Mouse (Mus musculus) lung, postnatal 4 days (tissue): ENCODE data around the gene Fam227b.

ENCODE experiments used
- DNase-seq, 2 experiments: peaks; one replicate each; pipeline ENCODE4 v3.0.0; 2021

Gene Fam227b

GRCm38 (mm10) chr2:126151855-126152571 lies at the start of gene Fam227b, which contains the start of gene Dtwd1:
Gene Fam227b, minus strand, starts transcription at chr2:126152004.
Gene Dtwd1, plus strand, starts transcription at chr2:126152141.
- peak; percentile 99 for DNase-seq

DNA sequence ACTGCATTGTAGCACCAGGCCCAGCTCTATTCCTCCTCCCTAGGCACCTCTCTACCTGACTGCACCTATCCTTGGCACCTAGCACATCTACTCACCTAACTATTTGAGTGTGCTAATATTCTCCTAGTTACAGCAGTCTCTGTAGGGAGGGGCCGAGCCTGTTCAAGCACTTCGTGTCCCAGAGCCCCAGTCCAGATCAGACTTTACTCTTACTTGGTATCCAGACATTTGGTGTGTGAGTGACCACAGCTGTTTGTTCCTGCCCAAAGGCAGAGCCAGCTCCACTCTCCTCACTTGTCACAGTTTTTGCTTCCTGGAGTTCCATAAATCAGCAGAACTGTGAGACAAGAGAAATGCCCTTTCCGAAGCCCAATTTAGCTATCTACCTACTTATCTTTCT lies 47.2 kb upstream of the Fam227b start:
- DNase-seq, result peak in 1 of 2 experiments; percentile 22

- no peak for DNase-seq
These were observed 44.0 kb upstream of the Fam227b start for GRCm38 (mm10) chr2:126195631-126196356.

DNA sequence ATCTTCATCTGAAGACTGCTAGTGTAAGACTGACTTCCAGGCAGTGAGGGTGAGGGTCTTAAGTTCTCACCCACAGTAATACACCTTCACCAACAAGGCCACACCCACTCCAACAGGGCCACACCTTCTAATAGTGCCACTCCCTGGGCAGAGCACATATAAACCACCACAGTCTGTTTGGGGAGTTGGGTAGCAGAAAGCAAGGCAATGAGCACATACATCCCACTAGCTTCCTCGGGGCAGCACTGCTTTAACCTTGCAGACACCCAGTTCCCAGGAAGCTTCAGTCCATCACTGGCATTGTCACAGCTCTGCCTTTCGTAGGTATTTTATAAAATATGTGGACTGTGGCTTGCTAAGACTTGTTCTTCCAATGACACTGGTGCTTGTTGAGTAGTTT lies 40.3 kb upstream of the Fam227b start:
- no peak for DNase-seq

- no peak for DNase-seq
These were observed 39.5 kb upstream of the Fam227b start for GRCm38 (mm10) chr2:126191306-126191705.

DNA sequence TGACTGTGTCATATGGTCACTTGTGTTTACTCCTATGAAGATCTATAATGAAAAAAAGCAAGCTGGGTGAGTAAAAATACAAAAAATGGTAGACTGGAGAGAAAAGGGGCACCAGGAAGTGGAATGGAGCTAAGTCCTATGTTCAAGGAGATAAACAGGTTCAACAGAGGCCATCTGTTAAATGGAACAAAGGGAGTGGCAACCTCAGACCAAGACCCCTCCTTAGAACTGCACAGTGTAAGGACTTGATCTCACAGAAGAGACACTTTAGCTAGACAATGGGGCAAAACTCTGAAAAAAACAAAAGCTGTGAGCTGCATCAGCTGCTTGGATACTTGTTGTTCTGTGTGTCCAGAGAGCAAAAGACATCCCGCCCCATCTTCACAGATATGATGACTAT lies 19.6 kb upstream of the Fam227b start:
- DNase-seq, result no peak

GRCm38 (mm10) chr2:126166848-126167617 lies 15.2 kb upstream of the Fam227b start:
- DNase-seq, result no peak

DNA sequence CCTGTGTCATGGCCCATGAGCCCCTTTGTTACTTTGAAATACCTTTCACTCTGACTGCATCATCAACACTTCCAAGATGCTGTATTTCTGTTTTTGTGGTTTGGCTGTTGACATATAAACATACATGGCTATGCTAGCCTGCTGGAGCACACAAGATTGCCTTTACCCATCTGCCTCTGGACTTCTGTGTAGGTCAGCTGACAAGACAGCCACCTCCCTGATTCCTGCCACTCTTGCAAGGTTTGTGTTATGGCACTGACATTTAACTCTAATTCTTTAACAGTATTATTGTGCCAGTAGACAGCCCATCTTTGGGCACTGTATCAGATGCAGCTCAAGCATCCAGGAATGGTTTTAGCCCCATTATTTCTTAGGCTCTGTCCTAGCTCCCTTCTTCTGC lies 14.5 kb upstream of the Fam227b start:
- DNase-seq, result no peak

GRCm38 (mm10) chr2:126165277-126166018 lies 13.6 kb upstream of the Fam227b start:
- no peak for DNase-seq

- DNase-seq, result no peak
These were observed 4.1 kb downstream of the Fam227b start for GRCm38 (mm10) chr2:126147723-126148122.

- no peak for DNase-seq
These were observed 57.2 kb downstream of the Fam227b start for GRCm38 (mm10) chr2:126094616-126095015.

DNA sequence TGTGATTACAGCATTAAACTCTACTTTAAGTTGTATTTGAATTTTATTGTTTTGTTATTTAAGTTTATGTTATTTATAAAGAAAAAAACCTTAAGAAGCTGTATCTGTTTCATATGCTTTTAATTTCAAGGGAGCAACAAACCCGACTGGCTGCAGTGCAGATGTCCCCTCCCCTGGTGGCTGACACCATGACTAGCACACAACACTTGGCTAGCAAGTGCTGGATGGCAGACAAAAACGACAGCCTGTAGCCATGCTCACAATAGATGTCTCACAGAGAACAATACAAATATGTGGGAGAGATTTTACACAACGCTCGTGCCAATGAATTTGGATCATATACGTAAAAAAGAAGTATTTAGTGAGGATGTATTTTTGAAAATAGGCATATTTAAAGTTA lies 61.4 kb downstream of the Fam227b start:
- no peak for DNase-seq

DNA sequence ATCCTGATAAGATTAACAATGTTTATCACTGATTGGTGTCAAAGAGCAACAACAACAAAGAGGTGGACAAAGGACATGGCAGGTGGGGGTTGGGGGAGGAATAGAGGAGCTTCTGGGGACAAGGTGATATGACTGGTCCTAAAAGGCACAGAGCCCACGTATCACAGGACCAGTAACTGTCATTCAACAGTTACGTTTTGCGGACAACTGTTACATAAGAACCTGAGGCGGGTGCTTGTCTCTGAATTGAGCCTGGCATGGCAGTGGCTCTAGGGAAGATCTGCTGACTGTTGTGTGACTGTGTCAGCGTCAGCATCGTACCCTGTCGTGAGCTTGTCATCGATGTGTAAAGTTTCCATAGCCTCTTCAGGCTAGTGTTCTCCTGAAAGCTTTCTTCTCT lies 65.6 kb downstream of the Fam227b start:
- DNase-seq, result no peak

- DNase-seq, result no peak
These were observed 67.5 kb downstream of the Fam227b start for GRCm38 (mm10) chr2:126084326-126084725.

- no peak for DNase-seq
These were observed 72.7 kb downstream of the Fam227b start for GRCm38 (mm10) chr2:126079086-126079485.

DNA sequence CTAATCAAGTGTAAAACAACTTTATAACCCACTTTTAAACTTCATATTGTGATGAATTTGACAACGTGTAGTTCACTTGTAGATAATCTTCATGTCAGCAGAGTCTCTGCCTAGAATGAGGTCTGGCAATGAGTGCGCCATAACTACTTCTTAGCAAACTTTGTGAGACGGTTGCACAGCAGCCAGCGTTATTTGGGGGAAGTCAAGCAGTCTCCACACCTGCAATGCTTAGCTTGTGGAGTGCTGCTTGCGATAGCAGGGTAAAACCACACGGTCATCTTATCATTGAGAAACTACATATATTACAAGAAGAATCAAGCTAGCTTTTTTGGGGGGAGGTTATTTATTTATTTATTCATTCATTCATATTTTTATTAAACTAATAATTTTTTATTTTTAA lies 75.3 kb downstream of the Fam227b start:
- DNase-seq, result no peak

- DNase-seq, result no peak
These were observed 78.1 kb downstream of the Fam227b start for GRCm38 (mm10) chr2:126073744-126074143.

GRCm38 (mm10) chr2:126069740-126070139 lies 82.1 kb downstream of the Fam227b start:
- DNase-seq, result no peak

DNA sequence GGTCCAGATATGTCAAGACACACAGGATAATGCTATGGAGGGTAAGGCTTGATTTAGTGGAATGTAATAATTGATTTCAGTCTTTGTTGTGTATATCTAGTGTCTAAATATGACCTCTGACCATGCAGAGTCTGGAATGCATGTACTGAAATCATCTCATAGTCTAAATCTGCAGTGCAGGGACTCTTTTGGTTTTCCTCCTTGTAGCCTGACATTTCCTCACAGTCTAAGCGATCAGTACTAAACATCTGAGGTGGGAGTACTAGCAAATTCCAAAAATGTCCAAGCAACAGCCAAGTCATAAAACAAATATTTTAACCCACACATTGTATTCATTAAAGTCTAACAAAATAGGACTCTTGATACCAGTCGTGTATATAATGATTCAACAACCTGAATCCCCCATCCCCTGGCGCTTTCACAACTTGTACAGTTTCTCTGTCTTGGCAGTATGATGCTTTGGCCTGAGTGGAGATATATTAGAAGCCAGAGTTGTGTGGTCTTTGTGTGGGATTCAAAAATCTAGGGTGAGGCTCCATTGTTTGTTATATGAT lies 86.4 kb downstream of the Fam227b start:
- DNase-seq, result no peak

DNA sequence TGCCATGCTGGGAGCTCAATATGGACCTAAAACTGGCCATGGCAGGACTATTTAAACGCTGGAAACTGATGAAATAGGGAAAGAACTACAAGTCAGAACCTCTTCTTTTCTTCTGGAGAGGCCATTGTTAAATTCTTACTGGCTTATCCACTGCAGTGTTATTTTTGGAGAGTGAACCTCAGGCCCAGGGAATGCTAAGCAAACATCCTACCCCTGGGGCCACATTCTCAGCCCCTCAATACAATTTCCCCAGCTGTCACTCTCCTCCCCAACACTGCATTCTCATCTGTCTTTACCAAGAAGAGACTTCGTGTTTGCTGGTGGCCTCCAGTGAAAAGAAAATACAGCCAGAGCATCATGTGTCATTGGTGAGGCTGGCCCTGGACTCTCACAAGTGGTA lies 87.0 kb downstream of the Fam227b start:
- DNase-seq, result no peak

DNA sequence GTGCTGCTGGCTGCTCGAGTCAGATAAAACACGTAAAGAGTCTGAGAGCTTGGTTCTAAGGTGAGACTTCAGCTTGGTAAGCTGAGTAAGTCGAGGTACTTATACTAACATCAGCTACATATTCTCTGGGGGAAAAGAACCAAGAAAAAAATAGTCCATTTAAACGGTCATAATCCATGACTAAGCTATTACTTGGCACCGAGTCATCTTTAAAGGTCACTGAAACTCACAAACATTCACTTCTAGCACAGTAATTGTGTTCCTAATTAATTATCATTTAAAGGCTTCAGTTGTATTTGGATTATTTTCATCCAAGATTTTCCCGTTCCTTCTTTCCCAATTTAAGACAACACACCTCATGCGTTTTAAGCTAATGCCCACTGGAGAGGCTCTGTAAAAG lies 88.9 kb downstream of the Fam227b start:
- no peak for DNase-seq

DNA sequence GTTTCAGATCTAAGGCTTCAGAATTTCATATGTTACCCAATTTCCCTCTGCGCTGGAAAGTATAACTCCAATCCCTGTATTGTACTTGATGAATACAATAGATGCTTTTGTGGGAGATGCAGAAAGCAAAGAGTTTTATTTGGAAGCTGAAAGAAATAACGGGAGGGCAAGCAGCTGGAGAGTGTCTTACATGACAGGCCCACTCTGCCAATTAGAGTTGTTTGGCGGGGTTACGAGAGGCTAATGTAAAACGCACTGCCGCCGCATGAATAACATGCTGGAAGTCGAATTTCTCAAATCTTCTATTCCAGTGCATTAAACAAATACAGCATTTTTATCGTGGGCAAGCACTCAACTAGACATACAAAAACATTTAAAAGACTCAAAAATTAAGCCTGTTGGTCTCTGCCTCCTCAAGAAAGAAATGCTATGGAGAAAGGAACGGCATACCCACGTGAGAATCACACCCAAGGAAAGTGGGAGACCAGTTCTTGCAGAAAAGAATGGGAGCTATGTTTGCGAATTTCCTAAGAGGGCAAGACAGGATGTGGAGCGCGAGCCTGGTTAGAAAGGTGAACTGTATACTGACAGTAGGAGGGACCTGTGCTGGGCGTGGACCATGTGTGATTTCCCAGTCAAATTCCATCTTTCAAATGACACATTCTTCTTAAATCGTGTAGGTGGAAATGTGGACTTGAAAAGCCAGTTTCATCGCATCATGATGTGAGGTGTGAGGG lies 90.6 kb downstream of the Fam227b start:
- peak; percentile 21 to 51 for DNase-seq
